Mouse (Mus musculus): ENCODE results near the gene Atp7a.

GRCm38 (mm10) chrX:106154180-106154586 lies 127.1 kb downstream of the Atp7a start:
- no peak for TF ChIP-seq MAFK (IDR thresholded peaks at IDR 0.05; ENCODE audit: insufficient read depth, low read depth, low read length)
- TF ChIP-seq CHD2 (IDR thresholded peaks at IDR 0.05; ENCODE audit: low read depth, low read length), result no peak
